Mouse (Mus musculus) heart, adult 2 months (tissue): ENCODE data around the gene Scaf1.

ENCODE experiments used
- CTCF ChIP-seq: fragments of 200-600 bp; IDR thresholded peaks from 2 replicates; pipeline ENCODE4 v1.8.1; 2022; ENCODE audit warnings: antibody characterized with exemption, mild to moderate bottlenecking, moderate library complexity
- EP300 ChIP-seq: fragments of 200-500 bp; IDR thresholded peaks from 2 replicates; pipeline ENCODE4 v1.6.1; 2011; ENCODE audit warnings: low read depth, low read length, control low read depth; ENCODE audit not compliant: insufficient read depth
- POLR2A ChIP-seq: fragments of 200-500 bp; IDR thresholded peaks from 2 replicates; pipeline ENCODE4 v1.6.1; 2011; ENCODE audit warnings: mild to moderate bottlenecking, low read depth, low read length, control low read depth; ENCODE audit not compliant: insufficient read depth

- no peak for TF ChIP-seq POLR2A
- TF ChIP-seq CTCF: no peak
- no peak for TF ChIP-seq EP300
Measured at GRCm38 (mm10) chr7:45040851-45041250, 24.7 kb upstream of the Scaf1 start.
